Mouse (Mus musculus) liver, postnatal 0 days (tissue): ENCODE data around the gene Kctd14.

ENCODE experiments used
- CTCF ChIP-seq: sonication (generic); IDR thresholded peaks from 2 replicates; pipeline ENCODE4 v1.5.1; 2016; ENCODE audit warnings: antibody characterized with exemption, low read depth
- EP300 ChIP-seq: IDR thresholded peaks from 2 replicates; pipeline ENCODE4 v1.6.1; 2016; ENCODE audit warnings: antibody characterized with exemption, low read depth, mild to moderate bottlenecking

DNA sequence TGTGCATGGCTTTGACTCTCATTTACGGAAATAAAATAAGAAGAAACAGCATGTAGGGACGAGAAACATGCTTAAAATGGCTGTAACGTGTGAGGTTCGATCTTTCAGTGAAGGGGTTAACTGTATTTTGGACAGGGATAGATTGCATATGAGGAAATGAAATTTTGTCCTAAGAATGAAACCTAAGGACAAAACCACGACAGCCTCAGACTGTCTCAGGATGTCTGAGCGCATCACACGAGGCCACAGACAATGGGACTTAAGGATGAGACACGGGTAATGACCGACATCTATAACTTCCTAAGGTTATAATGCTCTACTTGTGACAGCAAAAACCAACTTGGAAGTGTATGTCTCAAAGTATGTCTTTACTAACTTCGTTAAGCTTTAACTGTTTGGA is 16.6 kb upstream of the Kctd14 start:
- TF ChIP-seq EP300 (no peak), CTCF (no peak)
